In genomic region chr8:10898562-10899527, GRCm38 (mm10) we compare ENCODE assay signal across 8 mouse cellular contexts.
DNase-seq lines count a peak whose midpoint lies in the region; ATAC-seq lines count a peak whose summit lies in the region.

No protein-coding gene starts in this region.

- H3K4me3 ChIP-seq in hindbrain, embryonic 16.5 days (ENCODE audit: low read length) = no peak overlapping the region
- H3K4me3 ChIP-seq in liver, embryonic 13.5 days (replicated peaks) = no peak overlapping the region
- H3K4me3 ChIP-seq in stomach, embryonic 16.5 days (replicated peaks; ENCODE audit: low read length) = no peak overlapping the region

- no peak for ATAC-seq in hindbrain, embryonic 16.5 days
- ATAC-seq in liver, embryonic 13.5 days (ENCODE audit: low read depth) = no peak
- no peak for ATAC-seq in stomach, embryonic 16.5 days (ENCODE audit: insufficient read depth, low FRiP score)

- DNase-seq in gastrocnemius, postnatal 25 days = peak; percentile 17
- DNase-seq in gastrocnemius, adult 8-10 months (ENCODE audit: low spot score in 2 of 2) = no peak
- DNase-seq in embryo, embryonic 11 days = peak; percentile 56
- no peak for DNase-seq in liver, embryonic 13.5 days
- no peak for DNase-seq in urinary bladder, adult 2 months (ENCODE audit: low spot score)
- no peak for DNase-seq in spleen, postnatal 36 days (ENCODE audit: low spot score in 2 of 2)

- H3K9ac ChIP-seq in hindbrain, embryonic 16.5 days (ENCODE audit: low read depth, low read length) = no peak overlapping the region
- H3K9ac ChIP-seq in liver, embryonic 13.5 days = no peak overlapping the region
- no peak overlapping the region for H3K9ac ChIP-seq in stomach, embryonic 16.5 days (ENCODE audit: low read length)

- peaks cover 16% of the 10 kb centered on the region for H3K4me1 ChIP-seq in hindbrain, embryonic 16.5 days (ENCODE audit: control insufficient read depth, insufficient read depth, low read depth, low read length)
- H3K4me1 ChIP-seq in liver, embryonic 13.5 days (replicated peaks) = peaks cover 19% of the 10 kb centered on the region
- H3K4me1 ChIP-seq in stomach, embryonic 16.5 days (ENCODE audit: control insufficient read depth, insufficient read depth, low read length) = peaks cover 9% of the 10 kb centered on the region

- H3K27me3 ChIP-seq in hindbrain, embryonic 16.5 days (replicated peaks; ENCODE audit: control insufficient read depth, insufficient read depth, low read length) = no peaks in the 10 kb centered on the region
- H3K27me3 ChIP-seq in liver, embryonic 13.5 days = peaks cover 9% of the 10 kb centered on the region; the same call in 1 of the 2 replicates
- no peaks in the 10 kb centered on the region for H3K27me3 ChIP-seq in stomach, embryonic 16.5 days (ENCODE audit: control insufficient read depth, insufficient read depth, low read length)

- H3K36me3 ChIP-seq in hindbrain, embryonic 16.5 days (ENCODE audit: control insufficient read depth, insufficient read depth, low read length) = no peaks in the 10 kb centered on the region
- H3K36me3 ChIP-seq in liver, embryonic 13.5 days = no peaks in the 10 kb centered on the region
- no peaks in the 10 kb centered on the region for H3K36me3 ChIP-seq in stomach, embryonic 16.5 days (ENCODE audit: control insufficient read depth, insufficient read depth, low read length)

- H3K9me3 ChIP-seq in hindbrain, embryonic 16.5 days (ENCODE audit: control insufficient read depth, low read length) = no peaks in the 10 kb centered on the region
- H3K9me3 ChIP-seq in liver, embryonic 13.5 days (replicated peaks) = no peaks in the 10 kb centered on the region
- no peaks in the 10 kb centered on the region for H3K9me3 ChIP-seq in stomach, embryonic 16.5 days (replicated peaks; ENCODE audit: control insufficient read depth, low read length)

- WGBS in hindbrain, embryonic 16.5 days = 17% methylated on average over 16 of the region's 16 CpGs
- 41% methylated on average over 16 of the region's 16 CpGs for WGBS in liver, embryonic 13.5 days (ENCODE audit: insufficient replicate concordance)
- 35% methylated on average over 16 of the region's 16 CpGs for WGBS in stomach, embryonic 16.5 days

- H3K4me2 ChIP-seq in hindbrain, embryonic 16.5 days (ENCODE audit: low read length) = peak overlapping the region; percentile 53
- H3K4me2 ChIP-seq in liver, embryonic 13.5 days = 0 out of 2 replicates have a peak overlapping the region, but pooled peaks have one; percentile 32
- H3K4me2 ChIP-seq in stomach, embryonic 16.5 days (ENCODE audit: low read depth, low read length) = peak overlapping the region; percentile 20

- no peak overlapping the region for H3K27ac ChIP-seq in hindbrain, embryonic 16.5 days (ENCODE audit: low read depth, low read length)
- no peak overlapping the region for H3K27ac ChIP-seq in liver, embryonic 13.5 days
- no peak overlapping the region for H3K27ac ChIP-seq in stomach, embryonic 16.5 days (ENCODE audit: low read length)

Comparison
In these comparisons a context has a peak if more than half of its experiments do, and no peak if none do; other contexts are left out.
1. DNase-seq: peak in gastrocnemius, postnatal 25 days (single experiment) and embryo, embryonic 11 days (single experiment); none in gastrocnemius, adult 8-10 months (0 of 2), liver, embryonic 13.5 days (single experiment), urinary bladder, adult 2 months (single experiment) and spleen, postnatal 36 days (0 of 2).
2. Peak in every context shown above with its lines, with median percentiles within 50 percentile points of each other: H3K4me2 ChIP-seq.